Mouse (Mus musculus) urinary bladder, adult 2 months (tissue): Measurements from ENCODE around the gene Map9. TPM values are rescaled to one million over a fixed set of nuclear protein-coding genes. Genes with fewer than 3 reads are reported as not detected.
A peak's percentile ranks its signal among the peaks of the same experiment; 100 is the strongest.
"Not testable (repeated sequence)": the region's sequence is repeated elsewhere in the genome, so short reads cannot be mapped to it uniquely, and the experiment has no call there.

Source experiments
- DNase-seq: peaks from one replicate; pipeline ENCODE4 v3.0.0; 2022; ENCODE audit warnings: low spot score
- polyA plus RNA-seq: library from polyadenylated mRNA; depleted of rRNA; stranded (reverse); fragments of >200 nt; gene quantifications from 2 replicates; pipeline ENCODE4 v1.2.3, GENCODE M21; 2012; rRNA removed

The Map9 gene
- 2.4 and 2.5 TPM in 2 replicates for polyA plus RNA-seq

DNA sequence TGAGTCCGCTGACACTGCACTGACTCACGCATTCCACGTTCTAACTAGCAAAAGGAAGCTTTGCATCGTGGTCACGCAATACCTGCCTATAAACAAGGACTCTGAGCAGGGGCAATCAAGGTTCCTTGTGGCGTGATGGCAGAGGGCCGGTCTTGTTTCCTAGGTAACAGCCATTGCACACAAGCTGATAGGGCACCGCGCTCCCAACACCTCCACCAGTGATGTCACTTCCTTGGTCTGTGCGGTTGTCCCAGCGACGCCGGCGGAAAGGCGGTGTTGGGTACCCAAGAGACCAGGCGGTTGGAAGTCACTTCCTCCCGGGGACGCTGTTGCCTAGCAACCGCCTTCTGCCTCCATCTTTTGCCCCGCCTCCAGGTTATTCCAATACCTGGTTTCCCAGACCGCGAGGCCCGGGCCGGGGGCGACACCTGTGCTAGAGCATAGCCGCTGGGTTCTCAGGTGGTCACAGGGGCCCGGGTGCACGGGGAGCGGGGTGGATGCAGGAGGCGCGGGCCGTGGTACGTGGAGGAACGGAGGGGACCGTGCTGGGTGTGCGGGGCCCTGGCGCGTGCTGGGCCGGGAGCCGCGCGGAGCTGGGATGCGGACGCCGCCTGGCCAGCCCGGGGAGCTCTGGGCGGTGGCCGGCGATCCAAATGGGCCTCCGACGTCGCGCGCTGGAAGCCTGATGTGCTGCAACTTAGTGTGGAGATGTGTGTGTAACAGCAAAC is at the start of gene Map9:
Gene Map9 (plus strand): TSS at position 248 of the 728 bp plus-strand sequence.
- DNase-seq, result peak; percentile 82

DNA sequence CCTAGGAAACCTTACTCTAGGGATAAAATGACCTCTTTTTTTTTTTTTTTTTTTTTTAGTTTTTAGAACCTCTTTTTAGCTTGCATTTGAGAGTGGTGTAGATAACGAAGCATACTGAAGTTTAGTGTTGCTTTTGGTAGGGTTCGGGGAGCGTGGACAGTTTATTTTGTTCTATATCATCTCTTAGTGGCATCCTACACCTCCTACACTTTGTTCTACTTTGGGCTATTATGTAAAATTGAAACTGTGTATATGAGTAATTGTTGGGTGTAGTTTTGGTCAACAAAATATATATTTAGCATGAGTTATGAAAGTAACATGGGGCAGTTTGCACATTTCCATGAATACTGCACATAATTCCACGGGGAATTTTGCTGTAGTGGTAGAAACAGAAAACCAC is 42.1 kb upstream of the Map9 start:
- no peak for DNase-seq

DNA sequence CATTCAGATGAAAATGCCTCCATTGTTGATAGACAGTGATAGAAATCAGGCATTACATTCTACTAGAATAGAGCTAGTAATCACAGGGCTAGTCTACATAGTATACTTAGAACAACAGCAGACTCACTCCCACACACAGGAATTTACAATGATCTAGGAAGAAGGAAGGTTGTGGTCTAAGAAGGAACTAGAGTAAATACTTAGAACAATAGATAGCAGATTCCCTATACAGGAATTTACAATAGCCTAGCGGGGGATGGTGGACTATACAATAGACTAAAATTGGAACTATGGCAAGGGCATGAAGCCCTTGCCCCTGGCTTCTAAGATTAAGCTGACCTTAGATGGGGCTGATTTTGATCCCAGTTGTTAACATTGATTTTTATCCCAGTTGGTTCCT is 31.1 kb upstream of the Map9 start:
- DNase-seq, result not testable (repeated sequence)

DNA sequence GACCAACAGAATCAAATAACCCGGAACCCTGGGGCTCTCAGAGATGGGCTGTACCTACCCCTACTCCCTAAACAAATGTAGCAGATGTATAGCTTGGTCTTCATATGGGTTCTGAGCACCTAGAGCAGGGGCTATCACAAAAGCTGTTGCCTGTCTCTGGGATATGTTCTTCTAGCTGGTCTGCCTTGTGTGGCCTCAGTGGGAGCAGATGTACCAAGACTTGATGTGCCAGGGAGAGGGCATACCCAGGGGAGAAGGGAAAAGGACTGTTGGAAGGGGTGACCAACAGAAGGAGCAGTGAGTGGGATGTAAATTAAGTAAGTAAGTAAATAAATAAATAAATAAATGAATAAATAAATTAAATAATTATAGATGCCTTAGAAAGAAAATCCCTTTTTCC is 25.8 kb upstream of the Map9 start:
- DNase-seq, result no peak

DNA sequence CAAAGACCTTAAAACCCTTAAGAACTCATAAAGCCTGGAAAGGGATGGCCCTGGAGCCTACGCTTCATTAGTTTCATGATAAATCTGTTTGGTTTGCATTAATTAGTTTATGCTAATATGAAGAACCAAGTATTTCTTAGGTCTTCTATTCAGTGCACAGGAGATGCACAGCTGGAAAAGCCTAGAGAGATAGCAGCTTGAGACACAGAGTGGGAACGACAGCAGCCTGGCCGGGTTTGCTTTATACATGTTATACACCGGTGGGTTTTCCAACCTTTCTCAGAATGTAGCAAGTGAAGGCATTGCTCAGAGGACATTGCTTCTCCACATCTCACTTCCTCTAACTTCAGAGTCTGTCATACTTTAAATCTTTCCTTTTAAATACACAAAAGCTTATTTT is 25.3 kb upstream of the Map9 start:
- no peak for DNase-seq

DNA sequence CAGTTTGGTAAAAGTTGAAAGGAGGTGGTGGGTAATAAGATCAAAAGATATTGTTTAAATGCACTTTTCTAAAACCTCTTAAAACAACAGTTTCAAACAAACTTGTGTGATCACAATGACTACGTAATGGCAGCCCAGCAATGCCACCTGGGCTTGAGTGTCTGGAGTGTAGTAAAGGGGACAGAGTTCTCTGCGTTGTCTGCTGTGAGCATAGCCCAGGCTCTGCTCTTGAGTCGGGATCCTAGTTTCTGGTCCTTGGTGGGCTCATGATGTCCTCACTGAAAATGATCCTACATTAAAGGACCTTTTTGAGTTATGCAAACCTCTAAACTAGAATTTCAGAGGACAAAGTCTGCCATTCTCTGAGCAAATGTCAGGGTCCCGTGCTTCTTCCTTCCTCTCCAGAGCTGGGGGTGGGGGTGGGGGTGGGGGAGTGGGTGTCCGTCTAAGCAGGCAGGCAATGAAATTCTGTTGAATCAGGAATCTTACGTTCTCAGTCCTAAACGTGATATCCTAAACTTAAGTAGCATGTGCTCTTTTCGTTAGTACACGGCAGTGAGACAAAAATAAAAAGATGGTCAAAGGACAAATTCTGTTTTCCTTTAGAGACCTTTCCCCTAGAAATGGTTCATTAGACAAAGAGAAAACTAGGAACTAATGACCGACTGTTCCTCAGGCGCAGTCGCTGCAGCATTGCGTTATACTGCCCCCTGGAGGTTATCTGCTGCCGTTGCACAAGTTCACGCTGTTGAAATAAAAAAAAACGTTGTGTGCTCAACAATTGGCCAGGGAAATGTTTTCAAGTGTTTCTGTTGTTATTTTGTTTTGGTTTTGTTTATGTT is 24.5 kb upstream of the Map9 start:
- DNase-seq, result no peak

DNA sequence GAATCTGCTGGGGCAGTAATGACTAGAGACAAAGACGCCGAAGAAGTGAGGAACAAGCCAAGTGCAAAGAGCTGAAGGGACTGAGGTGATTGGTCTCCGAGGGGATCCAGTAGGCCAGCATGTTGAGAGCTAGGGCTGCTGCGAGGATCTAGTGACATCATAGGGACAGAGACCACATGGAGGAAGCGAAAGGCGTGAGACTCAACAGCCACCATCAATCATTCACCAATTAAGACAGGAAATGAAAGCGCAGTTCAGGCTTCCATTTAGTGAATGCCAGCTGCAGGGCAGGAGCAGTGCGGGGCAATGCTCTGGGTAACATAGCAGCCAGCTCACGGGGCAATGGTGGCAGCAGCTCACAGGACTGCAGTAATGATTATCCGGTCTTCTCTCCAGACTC is 17.7 kb upstream of the Map9 start:
- no peak for DNase-seq

DNA sequence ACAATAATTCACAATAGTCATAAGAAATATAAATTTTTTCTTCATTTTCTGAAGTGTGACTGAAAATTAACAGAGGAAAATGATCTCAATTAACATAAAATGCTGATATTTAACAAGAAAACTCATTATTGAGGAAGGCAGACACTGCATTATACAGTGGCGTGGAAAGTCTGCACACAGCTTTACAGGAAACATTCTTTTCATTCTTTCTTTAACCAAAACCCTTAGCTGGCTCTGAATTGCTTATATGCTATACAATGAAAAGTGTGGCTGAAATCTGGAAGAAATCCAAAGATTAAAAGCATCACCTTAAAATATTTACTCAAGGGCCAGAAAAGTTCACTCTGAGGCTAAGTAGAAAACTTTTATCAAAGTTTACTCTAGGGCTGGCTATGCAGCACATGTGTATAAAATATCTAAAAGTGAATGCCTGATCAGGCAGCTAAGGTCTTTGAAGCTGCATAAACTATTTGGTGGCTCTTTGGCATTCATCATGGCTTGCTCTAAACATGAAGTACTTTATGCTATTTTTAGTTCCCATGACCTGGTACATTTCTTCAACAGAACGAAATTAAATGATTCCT is 9.5 kb upstream of the Map9 start:
- DNase-seq, result no peak

DNA sequence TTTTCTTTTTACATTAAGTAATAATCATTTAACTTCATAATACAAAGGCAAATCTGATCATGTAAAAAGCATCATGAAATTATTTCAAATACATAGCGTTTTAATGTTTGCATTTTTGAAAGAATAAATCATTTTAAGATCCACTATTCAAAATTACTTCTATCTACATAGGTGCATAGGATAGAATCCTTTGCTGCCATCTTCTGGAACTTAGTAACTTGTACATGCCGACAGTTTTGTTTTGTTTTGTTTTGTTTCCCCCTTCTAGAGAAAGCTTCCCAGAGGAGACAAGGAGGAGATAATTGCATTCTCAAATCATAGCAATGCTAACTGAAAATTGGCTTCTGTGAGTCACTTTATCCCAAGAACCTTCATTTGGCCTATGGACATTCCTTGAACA is 7.5 kb upstream of the Map9 start:
- no peak for DNase-seq

DNA sequence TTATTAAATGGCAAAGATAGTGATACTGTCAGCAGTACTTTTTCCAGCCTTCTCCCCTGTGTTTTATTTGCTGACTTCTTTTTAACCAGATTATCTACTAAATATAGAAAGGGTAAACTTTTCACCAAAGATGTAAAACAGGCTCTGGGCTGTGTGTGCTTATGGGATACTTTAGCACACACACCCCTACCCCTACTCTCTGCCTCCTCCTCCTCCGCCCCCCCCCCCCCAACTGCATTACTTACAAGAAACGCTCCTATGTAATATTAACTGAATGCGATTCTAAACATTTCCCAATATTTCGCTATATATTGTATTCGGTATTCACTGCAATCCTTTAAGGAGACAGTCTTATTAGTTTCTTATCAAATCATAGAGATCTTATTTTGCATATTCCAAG is 504 bp upstream of the Map9 start:
- no peak for DNase-seq

DNA sequence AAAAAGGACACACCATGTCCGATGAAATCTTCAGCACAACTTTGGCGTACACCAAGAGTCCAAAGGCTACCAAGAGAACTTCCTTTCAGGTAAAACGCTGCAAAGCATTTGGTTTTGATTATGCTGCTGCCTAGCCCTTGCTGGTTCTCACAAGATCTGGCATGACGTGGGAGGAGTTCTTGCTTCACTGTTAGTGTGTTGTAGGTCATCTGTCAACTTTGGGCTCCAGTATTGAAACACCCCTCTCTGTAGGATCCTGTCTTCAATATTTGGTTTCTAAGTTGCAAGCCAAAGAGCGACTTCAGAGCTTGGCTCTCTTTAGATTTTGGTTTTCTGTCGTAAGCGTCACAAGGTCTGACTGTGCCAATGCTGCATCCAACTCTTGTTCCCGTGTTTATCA is 1.2 kb downstream of the Map9 start:
- DNase-seq, result no peak

DNA sequence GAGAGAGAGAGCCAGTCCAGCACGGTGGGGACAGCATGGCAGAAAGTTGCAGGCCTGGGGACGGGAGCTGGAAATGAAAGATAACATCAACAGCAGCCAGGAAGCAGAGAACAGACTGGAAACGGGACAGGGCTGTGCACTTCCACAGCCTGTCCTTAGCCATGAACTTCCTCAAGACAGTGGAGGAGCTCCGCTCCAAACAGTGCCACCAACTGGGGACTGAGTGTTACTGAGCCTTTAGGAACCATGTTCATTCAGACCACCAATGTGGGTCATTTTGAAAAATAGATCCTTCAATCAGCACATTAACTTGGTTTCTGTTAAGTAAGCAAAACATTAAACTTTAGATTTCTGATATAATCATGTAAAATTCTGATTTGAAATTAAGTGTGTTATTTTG is 4.6 kb downstream of the Map9 start:
- DNase-seq, result no peak

DNA sequence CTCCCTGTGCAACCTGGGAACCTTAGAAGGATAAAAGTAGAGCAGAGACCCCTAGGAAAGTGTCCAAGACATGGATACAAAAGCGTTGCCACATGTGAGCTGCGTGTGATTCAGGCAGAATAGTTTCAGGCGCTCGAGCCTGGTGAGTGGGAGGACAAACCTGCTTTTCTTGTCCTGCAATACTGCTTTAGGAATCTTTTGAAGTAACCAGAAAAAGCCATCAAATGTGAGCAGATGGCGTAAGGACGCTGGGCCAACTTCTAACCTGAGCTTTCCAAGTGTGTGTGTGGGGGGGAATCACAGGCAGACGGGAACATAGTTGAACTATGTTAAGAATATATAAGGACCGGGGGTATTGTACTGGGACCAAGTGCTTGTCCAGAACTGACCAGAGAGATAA is 6.7 kb downstream of the Map9 start:
- no peak for DNase-seq

DNA sequence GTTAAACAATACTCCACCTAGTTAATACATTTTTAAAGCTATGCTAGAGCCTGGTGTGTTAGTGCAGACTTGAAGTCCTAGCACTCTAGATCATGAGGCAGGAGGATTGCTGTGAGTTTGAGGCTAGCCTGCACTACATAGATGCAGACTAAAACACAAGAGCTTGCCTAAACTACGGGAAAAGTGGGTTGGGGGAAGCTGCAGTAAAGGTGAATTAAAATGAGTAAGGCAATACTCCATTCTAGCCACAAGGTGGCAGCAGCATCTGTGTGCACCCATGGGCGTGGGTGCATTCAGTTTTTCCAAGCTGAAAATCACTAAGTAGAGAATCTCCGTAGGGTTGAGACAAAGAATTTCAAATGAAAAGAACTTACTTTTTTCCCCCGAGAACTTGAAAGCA is 7.1 kb downstream of the Map9 start:
- DNase-seq, result no peak

DNA sequence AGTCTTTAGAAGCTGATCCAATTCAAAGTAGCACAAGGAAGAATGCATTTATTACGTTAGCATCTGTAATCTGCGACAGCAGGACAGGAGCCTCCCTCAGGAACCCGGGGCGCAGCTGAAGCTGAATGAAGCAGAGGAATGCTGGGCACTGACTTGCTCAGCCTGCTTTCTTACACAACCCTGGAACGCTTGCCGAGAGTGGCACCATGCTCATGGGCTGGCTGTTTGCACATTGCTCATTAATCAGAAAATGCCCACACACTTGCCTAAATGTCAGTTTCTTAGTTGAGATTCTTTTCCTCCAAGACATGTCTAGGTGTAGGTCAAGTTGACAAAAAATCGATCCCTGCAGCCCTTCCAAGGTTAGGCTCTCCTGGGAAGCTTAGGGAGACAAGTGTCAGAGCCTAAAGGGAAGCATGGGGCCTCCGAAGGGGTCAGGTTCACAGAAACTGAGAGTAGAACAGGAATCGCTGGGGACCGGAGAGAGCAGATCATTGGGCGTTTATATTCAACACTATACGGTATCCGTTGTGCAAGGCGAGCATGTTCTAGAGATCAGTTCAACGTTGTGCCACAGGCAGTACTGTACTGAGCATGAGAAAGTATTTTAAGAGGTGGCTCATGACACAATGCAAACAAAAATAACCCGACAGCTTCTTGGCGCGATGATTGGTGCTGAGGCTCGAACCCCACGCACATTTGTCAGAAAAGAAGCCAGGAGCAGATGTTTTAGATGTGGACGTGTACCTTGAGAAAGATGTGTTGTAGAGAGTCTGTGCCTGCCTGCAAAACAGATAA is 11.4 kb downstream of the Map9 start:
- DNase-seq, result no peak

DNA sequence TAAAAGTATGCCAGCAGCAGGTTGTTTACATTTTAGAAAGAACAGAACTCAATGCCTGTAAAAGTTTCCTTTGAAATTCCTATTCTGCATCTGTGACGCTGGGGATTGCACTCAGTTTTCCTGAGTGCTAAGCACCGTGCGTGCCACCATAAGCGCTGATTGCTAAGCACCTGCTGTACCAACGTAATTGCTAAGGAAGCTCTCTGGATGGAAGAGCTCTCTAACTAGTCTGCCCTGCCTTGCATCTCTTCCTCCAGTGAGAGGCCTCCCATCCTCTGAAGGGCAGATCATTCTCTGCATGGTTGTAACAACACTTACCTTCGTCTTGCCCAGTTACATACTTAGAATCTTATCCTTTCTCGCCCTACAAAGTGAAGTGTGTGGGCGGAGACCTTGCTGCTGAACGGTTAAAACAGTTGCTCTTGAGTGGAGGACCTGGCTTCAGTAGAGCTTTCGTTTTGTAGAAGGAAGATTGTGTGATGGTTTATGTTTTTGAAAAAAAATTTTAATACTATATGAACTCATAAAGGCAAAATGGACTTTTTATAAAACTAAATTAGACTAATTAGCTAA is 12.7 kb downstream of the Map9 start:
- DNase-seq, result no peak

DNA sequence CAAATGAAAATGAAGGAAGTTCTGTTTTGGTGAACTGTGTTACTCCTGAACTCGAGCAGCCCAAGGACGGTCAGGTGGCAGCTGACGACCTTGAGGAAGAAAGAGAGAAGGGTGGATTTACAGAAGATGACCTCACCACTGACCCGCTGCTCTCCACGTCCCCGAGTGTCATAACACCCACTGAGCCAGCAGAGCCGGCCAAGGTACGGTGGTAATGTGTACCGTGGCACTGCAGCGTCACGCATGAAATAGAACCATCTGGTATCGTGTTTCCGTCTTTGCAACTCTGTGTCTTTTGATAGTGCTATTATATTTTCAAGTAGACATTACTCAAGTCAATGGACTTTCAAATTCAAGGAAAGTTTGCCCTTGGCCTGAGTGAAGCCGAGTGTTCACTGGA is 19.1 kb downstream of the Map9 start:
- DNase-seq, result no peak

DNA sequence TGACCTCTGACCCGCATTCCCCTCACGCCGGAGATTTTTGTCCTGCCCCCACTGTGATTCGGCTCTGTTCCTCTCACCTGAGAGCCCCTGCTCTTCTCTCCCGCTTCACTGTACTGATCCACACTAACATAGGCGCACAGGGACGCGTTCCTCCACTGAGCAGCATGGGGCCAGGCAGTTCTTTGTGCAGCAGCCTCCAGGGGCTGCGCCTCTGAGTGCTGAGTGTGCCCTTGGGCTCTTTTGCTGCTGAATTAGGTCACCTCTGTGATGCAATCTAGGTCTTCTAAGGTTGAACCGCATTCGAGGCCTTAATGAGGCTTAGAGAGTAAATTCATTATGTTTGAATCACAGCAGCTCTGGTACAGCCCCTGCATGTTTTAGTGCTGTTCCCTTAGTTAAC is 24.5 kb downstream of the Map9 start:
- no peak for DNase-seq

DNA sequence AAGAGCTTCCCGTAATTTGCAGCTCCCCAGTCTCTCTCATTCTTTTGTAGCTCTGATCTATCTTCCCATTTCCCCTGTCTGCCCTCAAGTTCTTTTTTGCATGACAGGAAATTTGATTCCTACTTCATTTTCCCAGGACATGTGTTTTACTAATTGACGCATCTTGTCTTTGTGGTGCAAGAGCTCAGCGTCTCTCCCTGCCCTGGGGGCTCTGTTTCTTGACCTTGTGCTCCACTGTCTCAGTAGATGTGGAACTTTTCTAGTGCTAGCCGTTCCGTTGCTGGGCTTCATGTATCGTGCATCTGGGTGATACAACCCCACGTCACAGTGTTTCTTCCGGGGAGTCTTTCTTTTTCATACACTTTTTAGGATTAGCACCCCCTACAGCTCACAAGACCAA is 27.2 kb downstream of the Map9 start:
- no peak for DNase-seq

DNA sequence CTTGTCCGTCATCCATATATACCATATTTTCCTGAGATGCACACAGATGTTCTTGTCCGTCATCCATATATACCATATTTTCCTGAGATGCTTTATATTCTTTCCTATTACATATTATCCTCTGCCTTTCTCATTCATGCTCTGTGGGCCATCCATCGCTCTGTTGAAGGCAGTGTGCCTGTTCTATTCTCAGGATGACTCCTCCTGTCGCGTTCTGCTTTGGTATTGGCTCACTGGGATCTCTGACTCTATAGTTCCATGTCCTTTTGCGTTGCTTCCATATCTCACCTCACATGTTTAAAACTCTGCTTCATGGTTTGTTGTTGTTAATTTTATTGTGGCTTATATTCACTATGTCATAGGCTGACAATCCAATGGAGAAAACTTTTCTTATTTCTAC is 48.0 kb downstream of the Map9 start:
- DNase-seq, result no peak

DNA sequence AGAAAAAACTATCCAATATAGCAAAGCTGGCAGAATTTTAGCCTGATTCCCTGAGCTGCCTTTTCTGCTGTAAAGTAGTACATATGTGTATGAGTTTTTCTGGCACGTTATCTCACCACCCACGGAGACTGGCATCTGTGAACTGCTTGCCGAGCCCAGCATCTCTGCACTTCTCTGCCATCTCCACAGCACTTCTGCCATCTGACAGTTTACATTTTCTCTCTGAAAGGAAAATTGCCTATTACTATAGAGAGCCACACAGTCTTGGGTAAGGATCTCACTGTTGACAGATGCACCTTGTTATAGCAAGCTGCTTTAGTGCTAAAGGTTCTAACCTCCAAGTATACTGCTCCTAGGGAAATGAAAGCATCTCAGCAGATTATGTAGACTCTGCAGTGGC is 48.5 kb downstream of the Map9 start:
- DNase-seq, result no peak

DNA sequence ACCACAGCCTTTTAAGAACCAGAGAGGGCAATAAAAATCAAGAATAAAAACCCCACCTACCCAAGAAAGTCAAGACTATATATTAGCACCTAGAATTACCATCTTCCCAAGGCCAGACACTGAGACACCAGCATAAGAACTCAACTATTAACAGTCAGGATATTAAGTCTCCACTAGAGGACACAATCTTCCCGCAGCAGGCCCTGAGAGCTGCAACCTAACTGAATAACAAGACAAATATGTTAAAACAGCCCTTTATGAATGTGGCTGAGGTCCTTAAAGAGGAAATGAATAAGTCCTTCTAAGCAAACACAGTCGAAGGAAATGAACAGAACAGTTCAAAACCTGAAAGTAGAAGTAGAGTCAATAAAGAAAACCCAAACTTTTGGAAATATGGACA is 49.6 kb downstream of the Map9 start:
- no peak for DNase-seq
